Mouse (Mus musculus): ENCODE results near the gene Tstd1. TPM values are rescaled to one million over a fixed set of nuclear protein-coding genes. Genes with fewer than 3 reads are reported as not detected.

The Tstd1 gene
- total and polyA plus RNA-seq, 2 experiments from 2014 or later, result 3.9 TPM; not detected in 1

DNA sequence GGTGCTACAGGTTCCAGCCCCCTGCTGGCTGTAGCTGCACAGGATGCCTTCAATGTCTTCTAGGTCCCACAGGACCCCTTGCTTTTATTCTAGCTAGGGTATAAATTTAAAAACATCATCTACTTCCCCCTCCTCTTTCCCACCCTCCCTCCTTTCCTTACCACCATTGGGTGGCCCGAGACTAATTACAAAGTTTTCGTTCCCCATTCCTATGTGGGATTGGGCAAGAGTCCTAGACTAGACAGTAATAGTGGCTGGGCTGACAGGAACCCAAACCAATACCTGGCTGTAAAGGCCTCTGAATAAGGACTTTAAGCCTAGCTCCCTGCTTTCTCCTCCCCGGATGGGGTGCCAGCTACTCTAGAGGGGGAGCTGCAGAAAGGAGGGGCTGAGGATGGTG, 44.5 kb downstream of the Tstd1 start:
- no peak overlapping the region for H3K9ac ChIP-seq (replicated peaks; ENCODE audit: low read length, poor library complexity, severe bottlenecking)
- H3K36me3 ChIP-seq (ENCODE audit: insufficient read depth, low read length), result no peaks in the 10 kb centered on the region
- ATAC-seq (ENCODE audit: low FRiP score) (no peak), DNase-seq (ENCODE audit: low spot score) (no peak)
- H3K27me3 ChIP-seq (ENCODE audit: insufficient read depth, low read length), result no peaks in the 10 kb centered on the region
- H3K4me3 ChIP-seq (ENCODE audit: low read depth, low read length), result no peak overlapping the region
- H3K4me1 ChIP-seq (ENCODE audit: insufficient read depth, low read length), result no peaks in the 10 kb centered on the region
- no peaks in the 10 kb centered on the region for H3K9me3 ChIP-seq (ENCODE audit: low read length)
- TF ChIP-seq CTCF (IDR thresholded peaks at IDR 0.05), result no peak
- H3K4me2 ChIP-seq (ENCODE audit: low read depth, low read length, poor library complexity, severe bottlenecking), result no peak overlapping the region
- H3K27ac ChIP-seq (ENCODE audit: low read depth, low read length), result no peak overlapping the region
- 88% methylated on average over 3 of the region's 3 CpGs for WGBS

DNA sequence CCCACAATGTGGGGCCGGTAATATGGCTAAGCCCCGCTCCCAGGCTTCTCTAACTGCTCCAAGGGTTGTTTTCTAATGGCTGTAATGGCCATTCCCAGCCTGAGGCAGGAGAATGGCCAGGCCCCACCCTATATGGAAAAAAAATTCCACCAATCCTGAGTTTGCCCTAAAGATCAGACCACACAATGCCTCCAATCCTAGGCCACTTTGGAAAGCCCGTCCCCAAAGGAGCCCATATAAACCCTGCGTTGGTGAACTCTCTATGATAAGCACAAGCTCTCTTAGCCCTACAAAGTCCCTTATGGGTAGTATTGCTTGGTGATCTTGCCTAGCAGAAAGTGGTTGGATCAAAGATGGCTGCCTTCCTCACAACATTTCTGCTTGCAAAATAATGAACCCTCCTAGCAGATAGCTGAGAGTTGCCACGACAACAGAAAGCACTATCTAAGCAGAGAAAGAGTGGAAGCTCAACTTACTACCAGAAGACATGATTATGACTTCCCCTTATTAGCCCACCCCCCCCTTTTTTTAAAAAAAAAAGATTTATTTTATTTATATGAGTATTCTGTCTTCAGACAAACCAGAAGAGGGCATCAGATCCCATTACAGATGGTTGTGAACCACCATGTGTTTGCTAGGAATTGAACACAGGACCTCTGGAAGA, 47.2 kb downstream of the Tstd1 start:
- 92% methylated on average over 5 of the region's 5 CpGs for WGBS

DNA sequence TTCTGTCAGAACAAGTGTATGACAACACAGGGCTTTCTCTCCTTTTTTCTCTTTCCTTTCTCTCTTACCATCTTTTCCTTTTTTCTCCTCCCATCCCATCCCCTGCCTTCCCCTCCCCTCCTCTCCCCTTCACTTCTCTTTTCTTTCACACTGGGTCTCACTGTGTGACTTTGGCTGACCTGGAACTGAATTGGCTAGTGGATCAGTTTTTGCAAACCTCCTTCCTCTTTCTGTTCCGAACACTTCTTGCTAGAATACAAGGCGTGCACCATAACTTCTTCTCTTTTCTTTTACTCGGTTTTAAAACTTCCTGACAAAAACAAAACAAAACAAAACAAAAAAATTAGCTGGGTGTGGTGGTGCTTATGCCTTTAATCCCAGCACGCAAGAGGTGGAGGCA, 47.9 kb downstream of the Tstd1 start:
- DNase-seq (ENCODE audit: low spot score) (no peak), ATAC-seq (ENCODE audit: low FRiP score) (no peak)
- WGBS, result 78% methylated on average over 4 of the region's 4 CpGs
- no peaks in the 10 kb centered on the region for H3K27me3 ChIP-seq (ENCODE audit: insufficient read depth, low read length)
- H3K9ac ChIP-seq (replicated peaks; ENCODE audit: low read length, poor library complexity, severe bottlenecking), result no peak overlapping the region
- TF ChIP-seq CTCF (IDR thresholded peaks at IDR 0.05), result no peak
- no peaks in the 10 kb centered on the region for H3K9me3 ChIP-seq (ENCODE audit: low read length)
- no peaks in the 10 kb centered on the region for H3K36me3 ChIP-seq (ENCODE audit: insufficient read depth, low read length)
- H3K4me1 ChIP-seq (ENCODE audit: insufficient read depth, low read length), result no peaks in the 10 kb centered on the region
- no peak overlapping the region for H3K4me2 ChIP-seq (ENCODE audit: low read depth, low read length, poor library complexity, severe bottlenecking)
- no peak overlapping the region for H3K27ac ChIP-seq (ENCODE audit: low read depth, low read length)
- no peak overlapping the region for H3K4me3 ChIP-seq (ENCODE audit: low read depth, low read length)

More for the DNA sequence above, 47.2 kb downstream of the Tstd1 start:
- H3K4me2 ChIP-seq (ENCODE audit: low read depth, low read length, poor library complexity, severe bottlenecking), result no peak overlapping the region
- H3K36me3 ChIP-seq (ENCODE audit: insufficient read depth, low read length), result no peaks in the 10 kb centered on the region
- H3K9me3 ChIP-seq (ENCODE audit: low read length), result no peaks in the 10 kb centered on the region
- H3K4me1 ChIP-seq (ENCODE audit: insufficient read depth, low read length), result no peaks in the 10 kb centered on the region
- no peak for TF ChIP-seq CTCF (IDR thresholded peaks at IDR 0.05)
- no peaks in the 10 kb centered on the region for H3K27me3 ChIP-seq (ENCODE audit: insufficient read depth, low read length)
- no peak overlapping the region for H3K9ac ChIP-seq (replicated peaks; ENCODE audit: low read length, poor library complexity, severe bottlenecking)
- H3K27ac ChIP-seq (ENCODE audit: low read depth, low read length), result no peak overlapping the region
- no peak for ATAC-seq (ENCODE audit: low FRiP score)
- no peak for DNase-seq (ENCODE audit: low spot score)
- H3K4me3 ChIP-seq (ENCODE audit: low read depth, low read length), result no peak overlapping the region

DNA sequence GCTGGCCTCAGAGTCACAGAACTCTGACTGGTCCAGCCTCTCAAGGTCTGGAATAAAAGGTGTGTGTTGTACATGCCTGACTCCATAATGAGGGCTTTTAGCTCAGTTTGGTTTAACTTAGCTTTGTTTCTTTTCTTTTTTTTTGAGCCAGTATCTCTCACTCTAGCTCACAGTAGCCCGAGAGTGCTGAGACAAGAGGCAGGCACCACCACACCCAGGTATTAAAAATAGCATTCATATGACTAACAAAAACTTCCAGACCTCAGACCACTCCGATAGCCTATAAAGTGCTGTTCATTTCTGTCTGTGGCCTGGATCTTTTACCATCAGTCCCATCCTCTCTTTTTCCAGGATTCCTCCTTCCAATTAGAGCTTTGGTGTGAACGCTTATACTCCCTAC, 51.0 kb downstream of the Tstd1 start:
- Histone ChIP-seq H3K27me3 (ENCODE audit: insufficient read depth, low read length) (no peaks in the 10 kb centered on the region), H3K4me3 (ENCODE audit: low read depth, low read length) (no peak overlapping the region), H3K36me3 (ENCODE audit: insufficient read depth, low read length) (no peaks in the 10 kb centered on the region), H3K4me1 (ENCODE audit: insufficient read depth, low read length) (no peaks in the 10 kb centered on the region), H3K9ac (replicated peaks; ENCODE audit: low read length, poor library complexity, severe bottlenecking) (no peak overlapping the region), H3K27ac (ENCODE audit: low read depth, low read length) (no peak overlapping the region), H3K9me3 (ENCODE audit: low read length) (no peaks in the 10 kb centered on the region), H3K4me2 (ENCODE audit: low read depth, low read length, poor library complexity, severe bottlenecking) (no peak overlapping the region)
- TF ChIP-seq CTCF (IDR thresholded peaks at IDR 0.05), result no peak
- WGBS, result 91% methylated on average over 3 of the region's 3 CpGs
- DNase-seq (ENCODE audit: low spot score) (no peak), ATAC-seq (ENCODE audit: low FRiP score) (no peak)

Other genes with a start within 250 kb of the Tstd1 start
- gene Pcp4l1, start 222.6 kb upstream of the Tstd1 start, total RNA-seq (2014; rRNA removed), result 16.9 and 22.1 TPM in 2 replicates
- gene Pcp4l1, start 222.6 kb upstream of the Tstd1 start, polyA plus RNA-seq (2015; fragmentation: Nextera tagmentation; extraction: Ambion mirVana), result 24.1 and 29.1 TPM in 2 replicates
- 0.11 TPM in 1 of 2 replicates, not detected in the other for gene Nr1i3, start 204.9 kb upstream of the Tstd1 start, total RNA-seq (2014; rRNA removed)
- gene Nr1i3, start 204.9 kb upstream of the Tstd1 start, polyA plus RNA-seq (2015; fragmentation: Nextera tagmentation; extraction: Ambion mirVana), result 0.19 and 0.23 TPM in 2 replicates
- 49.8 and 57.6 TPM in 2 replicates for gene Tomm40l, start 196.4 kb upstream of the Tstd1 start, total RNA-seq (2014; rRNA removed)
- gene Tomm40l, start 196.4 kb upstream of the Tstd1 start, polyA plus RNA-seq (2015; fragmentation: Nextera tagmentation; extraction: Ambion mirVana), result 33.9 and 44.6 TPM in 2 replicates
- 3.7 TPM in 1 of 2 replicates, not detected in the other for gene Apoa2, start 193.8 kb upstream of the Tstd1 start, total RNA-seq (2014; rRNA removed)
- gene Apoa2, start 193.8 kb upstream of the Tstd1 start, polyA plus RNA-seq (2015; fragmentation: Nextera tagmentation; extraction: Ambion mirVana), result 5.2 and 7.2 TPM in 2 replicates
- gene Fcer1g, start 184.5 kb upstream of the Tstd1 start, total RNA-seq (2014; rRNA removed), result 21.3 and 25.9 TPM in 2 replicates
- gene Fcer1g, start 184.5 kb upstream of the Tstd1 start, polyA plus RNA-seq (2015; fragmentation: Nextera tagmentation; extraction: Ambion mirVana), result 30.5 and 31.1 TPM in 2 replicates
- gene Adamts4, start 168.5 kb upstream of the Tstd1 start, total RNA-seq (2014; rRNA removed), result 5.2 and 8.2 TPM in 2 replicates
- gene Adamts4, start 168.5 kb upstream of the Tstd1 start, polyA plus RNA-seq (2015; fragmentation: Nextera tagmentation; extraction: Ambion mirVana), result 3.4 and 4.2 TPM in 2 replicates
- gene Ndufs2, start 167.5 kb upstream of the Tstd1 start, total RNA-seq (2014; rRNA removed), result 224 and 230 TPM in 2 replicates
- 221 and 244 TPM in 2 replicates for gene Ndufs2, start 167.5 kb upstream of the Tstd1 start, polyA plus RNA-seq (2015; fragmentation: Nextera tagmentation; extraction: Ambion mirVana)
- gene B4galt3, start 148.5 kb upstream of the Tstd1 start, total RNA-seq (2014; rRNA removed), result 77.0 and 94.9 TPM in 2 replicates
- 109 and 110 TPM in 2 replicates for gene B4galt3, start 148.5 kb upstream of the Tstd1 start, polyA plus RNA-seq (2015; fragmentation: Nextera tagmentation; extraction: Ambion mirVana)
- gene Ppox, start 137.7 kb upstream of the Tstd1 start, total RNA-seq (2014; rRNA removed), result 36.5 and 45.9 TPM in 2 replicates
- 31.3 and 32.6 TPM in 2 replicates for gene Ppox, start 137.7 kb upstream of the Tstd1 start, polyA plus RNA-seq (2015; fragmentation: Nextera tagmentation; extraction: Ambion mirVana)
- 59.5 and 65.9 TPM in 2 replicates for gene Usp21, start 130.9 kb upstream of the Tstd1 start, total RNA-seq (2014; rRNA removed)
- gene Usp21, start 130.9 kb upstream of the Tstd1 start, polyA plus RNA-seq (2015; fragmentation: Nextera tagmentation; extraction: Ambion mirVana), result 81.0 and 82.6 TPM in 2 replicates
- gene Ufc1, start 123.8 kb upstream of the Tstd1 start, total RNA-seq (2014; rRNA removed), result 83.7 and 87.9 TPM in 2 replicates
- gene Ufc1, start 123.8 kb upstream of the Tstd1 start, polyA plus RNA-seq (2015; fragmentation: Nextera tagmentation; extraction: Ambion mirVana), result 128 and 132 TPM in 2 replicates
- gene Dedd, start 89.7 kb upstream of the Tstd1 start, total RNA-seq (2014; rRNA removed), result 29.8 and 42.1 TPM in 2 replicates
- gene Dedd, start 89.7 kb upstream of the Tstd1 start, polyA plus RNA-seq (2015; fragmentation: Nextera tagmentation; extraction: Ambion mirVana), result 38.9 and 40.3 TPM in 2 replicates
- gene Nit1, start 73.2 kb upstream of the Tstd1 start, total RNA-seq (2014; rRNA removed), result 42.5 and 44.0 TPM in 2 replicates
- 45.2 and 46.6 TPM in 2 replicates for gene Nit1, start 73.2 kb upstream of the Tstd1 start, polyA plus RNA-seq (2015; fragmentation: Nextera tagmentation; extraction: Ambion mirVana)
- 17.3 and 18.4 TPM in 2 replicates for gene Pfdn2, start 73.2 kb upstream of the Tstd1 start, total RNA-seq (2014; rRNA removed)
- 139 and 155 TPM in 2 replicates for gene Pfdn2, start 73.2 kb upstream of the Tstd1 start, polyA plus RNA-seq (2015; fragmentation: Nextera tagmentation; extraction: Ambion mirVana)
- gene Klhdc9, start 58.1 kb upstream of the Tstd1 start, total RNA-seq (2014; rRNA removed), result 4.0 and 4.5 TPM in 2 replicates
- 6.3 and 6.4 TPM in 2 replicates for gene Klhdc9, start 58.1 kb upstream of the Tstd1 start, polyA plus RNA-seq (2015; fragmentation: Nextera tagmentation; extraction: Ambion mirVana)
- 4.7 and 9.3 TPM in 2 replicates for gene Nectin4, start 48.8 kb upstream of the Tstd1 start, total RNA-seq (2014; rRNA removed)
- 4.8 TPM in 2 replicates for gene Nectin4, start 48.8 kb upstream of the Tstd1 start, polyA plus RNA-seq (2015; fragmentation: Nextera tagmentation; extraction: Ambion mirVana)
- gene Arhgap30, start 29.9 kb upstream of the Tstd1 start, total RNA-seq (2014; rRNA removed), result 0.82 and 1.1 TPM in 2 replicates
- gene Arhgap30, start 29.9 kb upstream of the Tstd1 start, polyA plus RNA-seq (2015; fragmentation: Nextera tagmentation; extraction: Ambion mirVana), result 0.75 and 0.81 TPM in 2 replicates
- gene Usf1, start 7.6 kb upstream of the Tstd1 start, total RNA-seq (2014; rRNA removed), result 134 and 156 TPM in 2 replicates
- gene Usf1, start 7.6 kb upstream of the Tstd1 start, polyA plus RNA-seq (2015; fragmentation: Nextera tagmentation; extraction: Ambion mirVana), result 160 and 167 TPM in 2 replicates
- gene F11r, start 18.7 kb downstream of the Tstd1 start, total RNA-seq (2014; rRNA removed), result 6.6 and 9.2 TPM in 2 replicates
- gene F11r, start 18.7 kb downstream of the Tstd1 start, polyA plus RNA-seq (2015; fragmentation: Nextera tagmentation; extraction: Ambion mirVana), result 7.6 and 8.9 TPM in 2 replicates
- gene Alyref2, start 84.6 kb downstream of the Tstd1 start, total RNA-seq (2014; rRNA removed), result 9.4 and 14.7 TPM in 2 replicates
- 22.1 and 22.2 TPM in 2 replicates for gene Alyref2, start 84.6 kb downstream of the Tstd1 start, polyA plus RNA-seq (2015; fragmentation: Nextera tagmentation; extraction: Ambion mirVana)
- gene Itln1, start 116.4 kb downstream of the Tstd1 start, total RNA-seq (2014; rRNA removed), result not detected in 2 replicates
- not detected in 2 replicates for gene Itln1, start 116.4 kb downstream of the Tstd1 start, polyA plus RNA-seq (2015; fragmentation: Nextera tagmentation; extraction: Ambion mirVana)
- gene Cd244a, start 140.3 kb downstream of the Tstd1 start, total RNA-seq (2014; rRNA removed), result not detected in 2 replicates
- gene Cd244a, start 140.3 kb downstream of the Tstd1 start, polyA plus RNA-seq (2015; fragmentation: Nextera tagmentation; extraction: Ambion mirVana), result not detected in 2 replicates
- 0.19 and 0.66 TPM in 2 replicates for gene Ly9, start 188.5 kb downstream of the Tstd1 start, total RNA-seq (2014; rRNA removed)
- gene Ly9, start 188.5 kb downstream of the Tstd1 start, polyA plus RNA-seq (2015; fragmentation: Nextera tagmentation; extraction: Ambion mirVana), result 0.21 TPM in 1 of 2 replicates, not detected in the other
- not detected in 2 replicates for gene Slamf7, start 234.2 kb downstream of the Tstd1 start, total RNA-seq (2014; rRNA removed)
- gene Slamf7, start 234.2 kb downstream of the Tstd1 start, polyA plus RNA-seq (2015; fragmentation: Nextera tagmentation; extraction: Ambion mirVana), result not detected in 2 replicates

Data from midbrain, postnatal 0 days (tissue).